Mouse (Mus musculus) neural tube, embryonic 12.5 days (tissue): ENCODE data around the gene Gm11236. TPM values are rescaled to one million over a fixed set of nuclear protein-coding genes. Genes with fewer than 3 reads are reported as not detected.
"Not testable (repeated sequence)": the region's sequence is repeated elsewhere in the genome, so short reads cannot be mapped to it uniquely, and the experiment has no call there.

Source experiments
- ATAC-seq: fragments of 200-750 bp; cut with Nextera tagmentation; 2 replicates; pipeline ENCODE4 v1.8.0; 2017; ENCODE audit warnings: low read depth, mild to moderate bottlenecking, moderate TSS enrichment, moderate library complexity; ENCODE audit not compliant: low FRiP score
- H3K27ac ChIP-seq: fragments of 300-500 bp; sonication (generic); 2 replicates; pipeline ENCODE4 v1.5.1; 2016
- H3K27me3 ChIP-seq: fragments of 300-500 bp; sonication (generic); replicated peaks from 2 replicates; pipeline ENCODE4 v1.6.1; 2016; ENCODE audit warnings: mild to moderate bottlenecking
- H3K36me3 ChIP-seq: fragments of 300-500 bp; sonication (generic); 2 replicates; pipeline ENCODE4 v1.6.1; 2016; ENCODE audit warnings: mild to moderate bottlenecking
- H3K4me1 ChIP-seq: fragments of 300-500 bp; sonication (generic); 2 replicates; pipeline ENCODE4 v1.6.1; 2016
- H3K4me2 ChIP-seq: fragments of 300-500 bp; sonication (generic); replicated peaks from 2 replicates; pipeline ENCODE4 v1.6.1; 2016; ENCODE audit warnings: mild to moderate bottlenecking
- H3K4me3 ChIP-seq: fragments of 300-500 bp; sonication (generic); 2 replicates; pipeline ENCODE4 v1.5.1; 2016
- H3K9ac ChIP-seq: fragments of 300-500 bp; sonication (generic); 2 replicates; pipeline ENCODE4 v1.6.1; 2016; ENCODE audit warnings: mild to moderate bottlenecking
- H3K9me3 ChIP-seq: fragments of 300-500 bp; sonication (generic); 2 replicates; pipeline ENCODE4 v1.6.1; 2016; ENCODE audit warnings: mild to moderate bottlenecking
- WGBS: fragments of 180-500 bp; shearing (Covaris S2); methylation state at CpG from one replicate; pipeline ENCODE4 v1.1.7; 2016; 5-methylcytosine and 5-hydroxymethylcytosine counted together
- polyA plus RNA-seq: library from polyadenylated mRNA; unstranded; fragments of >200 nt; fragmentation: Nextera tagmentation; extraction: Ambion mirVana; gene quantifications from 2 replicates; pipeline ENCODE4 v1.2.1, GENCODE M21; 2016

Gm11236 gene
- polyA plus RNA-seq: not detected in 2 replicates

GRCm38 (mm10) chr4:73637821-73638220 is at the start of gene Gm11236:
Gene Gm11236 (plus strand): TSS chr4:73638121.
- H3K27me3 ChIP-seq, H3K4me1 ChIP-seq, H3K9ac ChIP-seq, ATAC-seq, H3K4me2 ChIP-seq, H3K27ac ChIP-seq, H3K9me3 ChIP-seq, H3K4me3 ChIP-seq, H3K36me3 ChIP-seq: not testable (repeated sequence)
- no CpG with 5 or more reads among the region's 4 CpGs for WGBS

- no peak overlapping the region for H3K4me2 ChIP-seq
- H3K4me3 ChIP-seq: no peak overlapping the region
- H3K27ac ChIP-seq: no peak overlapping the region
- no peaks in the 10 kb centered on the region for H3K9me3 ChIP-seq
- no peak for ATAC-seq
- H3K27me3 ChIP-seq: no peaks in the 10 kb centered on the region
- no peaks in the 10 kb centered on the region for H3K4me1 ChIP-seq
- 10% methylated on average over 3 of the region's 3 CpGs for WGBS
- no peak overlapping the region for H3K9ac ChIP-seq
- H3K36me3 ChIP-seq: no peaks in the 10 kb centered on the region
Measured at GRCm38 (mm10) chr4:73599248-73599647, 38.7 kb upstream of the Gm11236 start.

- not testable (repeated sequence) for H3K4me3 ChIP-seq, ATAC-seq, H3K36me3 ChIP-seq, H3K4me2 ChIP-seq, H3K27ac ChIP-seq, H3K9ac ChIP-seq, H3K27me3 ChIP-seq, H3K4me1 ChIP-seq, H3K9me3 ChIP-seq
- WGBS: no CpG with 5 or more reads among the region's 3 CpGs
Measured at GRCm38 (mm10) chr4:73607581-73607980, 30.3 kb upstream of the Gm11236 start, which contains the start of gene Gm11238. Gene Gm11238 (plus strand): TSS chr4:73607881.

GRCm38 (mm10) chr4:73622684-73623083 is 15.2 kb upstream of the Gm11236 start, which contains the start of gene Gm11237:
Gene Gm11237 (plus strand): TSS chr4:73622984.
- H3K4me2 ChIP-seq, H3K4me1 ChIP-seq, H3K4me3 ChIP-seq, H3K36me3 ChIP-seq, H3K9me3 ChIP-seq, ATAC-seq, H3K27me3 ChIP-seq, H3K9ac ChIP-seq, H3K27ac ChIP-seq: not testable (repeated sequence)
- WGBS: no CpG with 5 or more reads among the region's 3 CpGs

- not testable (repeated sequence) for H3K27me3 ChIP-seq, H3K4me2 ChIP-seq
Measured at GRCm38 (mm10) chr4:73661864-73662263, 23.9 kb downstream of the Gm11236 start.

GRCm38 (mm10) chr4:73668054-73668453 is 30.1 kb downstream of the Gm11236 start, which contains the start of gene Gm11239:
Gene Gm11239 (plus strand): TSS chr4:73668354.
- no CpG with 5 or more reads among the region's 4 CpGs for WGBS
- not testable (repeated sequence) for H3K27me3 ChIP-seq, H3K27ac ChIP-seq, H3K36me3 ChIP-seq, ATAC-seq, H3K9me3 ChIP-seq, H3K4me1 ChIP-seq, H3K9ac ChIP-seq, H3K4me2 ChIP-seq, H3K4me3 ChIP-seq

More at GRCm38 (mm10) chr4:73661864-73662263, 23.9 kb downstream of the Gm11236 start:
- not testable (repeated sequence) for H3K4me3 ChIP-seq, H3K9me3 ChIP-seq, ATAC-seq, H3K36me3 ChIP-seq, H3K27ac ChIP-seq, H3K4me1 ChIP-seq, H3K9ac ChIP-seq
- WGBS: 85% methylated on average over 4 of the region's 4 CpGs

GRCm38 (mm10) chr4:73683216-73683615 is 45.3 kb downstream of the Gm11236 start, which contains the start of gene Gm428:
Gene Gm428 (plus strand): TSS chr4:73683516.
- H3K36me3 ChIP-seq, ATAC-seq, H3K4me1 ChIP-seq, H3K9me3 ChIP-seq, H3K4me2 ChIP-seq, H3K9ac ChIP-seq, H3K27ac ChIP-seq, H3K27me3 ChIP-seq, H3K4me3 ChIP-seq: not testable (repeated sequence)
- 92% methylated on average over 2 of the region's 4 CpGs for WGBS

Other genes with a start within 250 kb of the Gm11236 start
- gene Gm11487, start 233.0 kb upstream of the Gm11236 start, polyA plus RNA-seq: not detected in 2 replicates
- not detected in 2 replicates for gene Gm11238, start 30.2 kb upstream of the Gm11236 start, polyA plus RNA-seq
- not detected in 2 replicates for gene Gm11237, start 15.1 kb upstream of the Gm11236 start, polyA plus RNA-seq
- gene Gm11239, start 30.2 kb downstream of the Gm11236 start, polyA plus RNA-seq: not detected in 2 replicates
- gene Gm428, start 45.4 kb downstream of the Gm11236 start, polyA plus RNA-seq: not detected in 2 replicates
- 0.28 and 0.33 TPM in 2 replicates for gene Rasef, start 152.9 kb downstream of the Gm11236 start, polyA plus RNA-seq
- gene Gm11758, start 238.1 kb downstream of the Gm11236 start, polyA plus RNA-seq: not detected in 2 replicates